Mouse (Mus musculus) liver, postnatal 0 days (tissue): Measurements from ENCODE around the gene Slc13a5.

Source experiments
- CTCF ChIP-seq: sonication (generic); IDR thresholded peaks from 2 replicates; pipeline ENCODE4 v1.5.1; 2016; ENCODE audit warnings: antibody characterized with exemption, low read depth
- EP300 ChIP-seq: IDR thresholded peaks from 2 replicates; pipeline ENCODE4 v1.6.1; 2016; ENCODE audit warnings: antibody characterized with exemption, low read depth, mild to moderate bottlenecking

- TF ChIP-seq CTCF = no peak
- no peak for TF ChIP-seq EP300
Measured at GRCm38 (mm10) chr11:72207204-72207833, 59.7 kb downstream of the Slc13a5 start, which contains the start of the genes 4933427D14Rik and Txndc17.
